Mouse (Mus musculus): ENCODE measurements around the gene Camk2d.

DNA sequence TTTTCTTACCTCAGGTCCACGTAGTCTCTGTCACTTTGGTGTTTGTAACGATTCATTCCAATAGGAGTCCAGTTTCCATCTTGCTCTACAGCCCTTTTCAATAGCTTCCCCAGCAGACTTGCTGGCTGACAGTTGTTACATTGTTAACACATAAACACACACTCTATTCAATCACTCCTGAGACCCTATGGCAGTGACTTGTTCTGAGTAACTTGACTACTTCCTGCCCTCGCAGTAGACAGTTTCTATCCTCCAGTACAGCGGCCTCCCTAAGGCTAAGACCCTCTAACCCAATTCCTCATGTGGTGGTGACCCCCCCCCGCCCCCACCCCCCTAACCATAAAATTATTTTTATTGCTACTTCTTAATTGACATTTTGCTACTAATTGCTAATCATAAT lies 13.2 kb downstream of the Camk2d start:
- TF ChIP-seq CTCF (conservative IDR thresholded peaks at IDR 0.05 in 1 of 2, IDR thresholded peaks at IDR 0.05 in 1 of 2; ENCODE audit: low read depth in 2 of 2, low read length in 2 of 2) (no peak), TBP (conservative IDR thresholded peaks at IDR 0.05; ENCODE audit: low read depth, low read length) (no peak), IRF4 (IDR thresholded peaks at IDR 0.05; ENCODE audit: low read depth, low read length) (no peak), HCFC1 (IDR thresholded peaks at IDR 0.05; ENCODE audit: low read depth, low read length) (no peak), CHD2 (IDR thresholded peaks at IDR 0.05; ENCODE audit: low read length) (no peak), POLR2A (IDR thresholded peaks at IDR 0.05; ENCODE audit: low read depth, low read length) (no peak), EP300 (IDR thresholded peaks at IDR 0.05; ENCODE audit: low read length) (no peak), JUND (conservative IDR thresholded peaks at IDR 0.05; ENCODE audit: low read depth, low read length) (no peak), ZNF384 (IDR thresholded peaks at IDR 0.05; ENCODE audit: low read depth, low read length) (no peak)

All from CH12.LX (cell line).